Mouse (Mus musculus) gastrocnemius, postnatal 10 days (tissue): ENCODE results near the gene Ube2j2. TPM values are rescaled to one million over a fixed set of nuclear protein-coding genes. Genes with fewer than 3 reads are reported as not detected.

Experiments used
- DNase-seq: peaks from one replicate; pipeline ENCODE4 v3.0.0; 2021; ENCODE audit warnings: mixed read lengths
- long read RNA-seq, 2 experiments: library from polyadenylated mRNA; stranded (forward); transcript quantifications; one replicate each; pipeline ENCODE4 v2.0.0; 2021
- total RNA-seq, 2 experiments: library from RNA; stranded (reverse); gene quantifications; 2 replicates each; pipeline ENCODE4 v1.2.3; 2021

Ube2j2 gene
- total RNA-seq = 10 to 100 TPM; 62.1 to 67.2 TPM
- long read RNA-seq, experiment 1, transcript Ube2j2-213 (7 exons, 3,339 nt) = minor isoform, 7 of 65 reads
- long read RNA-seq, experiment 1, transcript Ube2j2-202 (7 exons, 1,309 nt) = minor isoform, 11 of 65 reads
- long read RNA-seq, experiment 1, transcript Ube2j2-205 (8 exons, 1,434 nt) = minor isoform, 9 of 65 reads
- long read RNA-seq, experiment 1, transcript Ube2j2-201 (8 exons, 3,483 nt) = major isoform, 27 of 65 reads
- long read RNA-seq, experiment 1, partial matches to known transcripts = 3 of 65 reads
- long read RNA-seq, experiment 1, other reads (novel, unspliced or antisense) = 8 of 65 reads
- long read RNA-seq, experiment 2, transcript Ube2j2-202 (7 exons, 1,309 nt) = minor isoform, 6 of 71 reads
- long read RNA-seq, experiment 2, transcript Ube2j2-201 (8 exons, 3,483 nt) = major isoform, 25 of 71 reads
- long read RNA-seq, experiment 2, transcript Ube2j2-205 (8 exons, 1,434 nt) = minor isoform, 16 of 71 reads
- long read RNA-seq, experiment 2, transcript Ube2j2-213 (7 exons, 3,339 nt) = minor isoform, 11 of 71 reads
- long read RNA-seq, experiment 2, partial matches to known transcripts = 3 of 71 reads
- long read RNA-seq, experiment 2, other reads (novel, unspliced or antisense) = 10 of 71 reads

DNA sequence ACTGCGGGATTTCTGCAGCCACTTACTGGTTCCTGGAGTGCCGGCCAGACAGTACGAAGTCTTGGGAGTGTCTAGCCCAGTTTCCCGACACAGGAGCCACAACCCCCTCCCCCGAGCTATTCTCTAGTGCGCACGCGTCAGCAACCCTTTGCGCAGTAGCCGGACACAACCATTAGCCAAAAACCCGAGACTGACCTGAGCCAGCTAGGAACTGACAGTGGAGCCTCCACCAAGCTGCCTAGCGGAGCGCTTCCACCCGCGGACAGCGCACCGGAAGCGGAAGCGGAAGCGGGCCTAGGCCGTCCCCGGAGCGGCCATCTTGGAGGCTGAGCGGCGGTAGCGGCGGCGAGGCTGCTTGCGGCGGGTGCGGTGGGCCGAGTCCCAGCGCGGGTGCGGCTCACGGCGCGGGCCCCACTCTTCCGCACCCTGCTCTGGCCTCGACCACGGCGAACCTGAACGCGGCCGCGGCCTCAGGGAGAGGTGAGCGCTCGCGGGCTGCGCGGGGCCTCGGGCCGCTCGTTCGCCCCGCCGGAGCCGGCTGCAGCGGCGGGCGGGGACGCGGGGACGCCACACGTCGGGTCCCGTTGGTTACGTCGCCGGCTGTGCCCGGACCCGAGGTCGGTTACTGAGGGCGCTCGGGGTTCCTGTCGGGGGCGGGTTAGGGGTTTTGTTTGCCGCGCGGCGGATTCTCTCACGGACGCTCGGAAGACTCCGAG is at the start of gene Ube2j2:
Gene Ube2j2, plus strand, starts transcription at position 298 of the 716 bp plus-strand sequence.
- DNase-seq = peak; percentile 93

DNA sequence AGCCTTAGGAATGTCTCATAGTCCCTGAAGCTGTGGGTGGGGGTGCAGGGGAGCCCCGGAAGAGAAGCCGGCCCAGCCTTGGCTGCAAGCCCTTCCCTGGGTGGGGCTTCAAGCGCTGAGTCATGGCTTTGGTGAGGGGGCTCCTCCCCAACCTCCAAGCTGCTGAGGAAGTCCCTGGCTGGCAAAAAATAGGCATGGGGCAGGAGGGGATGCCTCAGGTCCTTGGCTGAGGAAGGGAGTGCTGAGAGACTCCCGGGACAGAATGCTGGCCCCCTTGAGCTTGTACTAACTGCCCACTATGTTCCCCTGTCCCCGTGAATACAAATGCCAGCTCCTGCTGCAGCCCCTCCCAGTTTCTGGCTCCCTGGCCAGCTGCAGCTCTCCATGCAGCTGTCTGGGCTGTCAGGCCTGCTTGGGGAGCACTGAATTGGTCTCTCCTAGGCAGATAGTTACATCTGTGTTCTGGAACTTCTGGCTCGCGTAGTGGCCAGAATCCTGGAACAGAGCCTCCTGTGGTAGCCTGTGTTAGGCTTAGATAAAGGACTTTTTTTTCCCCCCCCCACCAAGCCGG is 49.2 kb upstream of the Ube2j2 start:
- DNase-seq = peak; percentile 77

GRCm38 (mm10) chr4:155895216-155895615 is 48.4 kb upstream of the Ube2j2 start:
- DNase-seq = peak; percentile 62

DNA sequence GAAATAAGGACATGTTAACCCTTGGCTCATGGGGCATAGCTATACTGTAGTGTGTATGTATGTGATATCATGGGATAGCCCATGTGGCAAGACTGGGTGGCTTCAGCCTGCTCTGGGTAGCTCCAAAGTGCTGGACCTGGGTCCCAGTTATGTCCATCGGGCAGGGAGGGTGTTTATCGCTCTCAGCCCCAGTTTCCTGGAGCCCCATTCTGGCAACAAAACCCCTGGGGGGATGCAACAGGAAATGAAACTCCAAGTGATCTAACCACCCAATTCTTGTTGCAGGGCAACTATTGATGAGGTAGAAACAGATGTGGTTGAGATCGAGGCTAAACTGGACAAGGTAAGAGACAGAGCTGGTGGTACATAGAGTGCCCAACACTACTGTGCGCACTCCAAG is 47.8 kb upstream of the Ube2j2 start:
- no peak for DNase-seq

- DNase-seq = no peak
Measured at GRCm38 (mm10) chr4:155896461-155896860, 47.2 kb upstream of the Ube2j2 start.

- DNase-seq = no peak
Measured at GRCm38 (mm10) chr4:155898318-155898717, 45.3 kb upstream of the Ube2j2 start.

DNA sequence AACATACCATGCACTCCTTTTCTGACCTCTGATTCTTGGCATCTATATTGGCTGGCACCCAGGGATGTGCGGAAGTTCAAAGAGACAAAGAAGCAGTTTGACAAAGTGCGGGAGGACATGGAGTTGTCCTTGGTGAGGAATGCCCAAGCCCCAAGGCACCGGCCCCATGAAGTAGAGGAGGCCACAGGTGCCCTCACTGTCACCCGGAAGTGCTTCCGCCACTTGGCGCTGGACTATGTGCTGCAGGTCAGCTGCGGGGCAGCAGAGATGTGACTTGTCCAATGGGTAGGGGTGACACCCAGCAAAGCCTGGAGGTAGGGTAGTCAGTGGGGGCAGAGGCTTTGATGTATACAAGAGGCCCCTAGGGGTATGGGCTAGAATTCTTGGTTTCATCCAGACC is 44.3 kb upstream of the Ube2j2 start:
- no peak for DNase-seq

DNA sequence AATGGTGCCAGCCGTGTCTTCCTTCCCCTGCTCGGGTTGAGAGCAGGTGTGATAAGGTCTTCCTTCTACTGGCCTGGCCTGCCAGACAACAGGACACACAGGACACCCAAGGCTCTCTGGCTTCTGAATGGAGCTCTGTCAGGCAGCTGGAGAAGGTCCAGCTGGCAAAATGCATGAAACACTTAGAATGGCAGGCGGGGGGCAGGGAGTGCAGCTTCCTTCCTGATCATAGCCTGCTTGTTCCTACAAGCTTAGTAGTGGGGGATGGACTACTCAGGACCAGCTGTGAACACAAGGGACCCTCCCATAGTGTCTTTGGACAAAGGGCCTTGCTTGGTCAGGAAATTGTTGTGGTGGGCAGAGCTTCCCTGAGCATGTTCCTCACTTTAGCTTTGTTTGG is 42.4 kb upstream of the Ube2j2 start:
- no peak for DNase-seq

- DNase-seq = peak; percentile 4
Measured at GRCm38 (mm10) chr4:155903246-155903645, 40.4 kb upstream of the Ube2j2 start.

- peak; percentile 28 for DNase-seq
Measured at GRCm38 (mm10) chr4:155904318-155905102, 39.1 kb upstream of the Ube2j2 start.

- DNase-seq = peak; percentile 6
Measured at GRCm38 (mm10) chr4:155905634-155906033, 38.0 kb upstream of the Ube2j2 start.

DNA sequence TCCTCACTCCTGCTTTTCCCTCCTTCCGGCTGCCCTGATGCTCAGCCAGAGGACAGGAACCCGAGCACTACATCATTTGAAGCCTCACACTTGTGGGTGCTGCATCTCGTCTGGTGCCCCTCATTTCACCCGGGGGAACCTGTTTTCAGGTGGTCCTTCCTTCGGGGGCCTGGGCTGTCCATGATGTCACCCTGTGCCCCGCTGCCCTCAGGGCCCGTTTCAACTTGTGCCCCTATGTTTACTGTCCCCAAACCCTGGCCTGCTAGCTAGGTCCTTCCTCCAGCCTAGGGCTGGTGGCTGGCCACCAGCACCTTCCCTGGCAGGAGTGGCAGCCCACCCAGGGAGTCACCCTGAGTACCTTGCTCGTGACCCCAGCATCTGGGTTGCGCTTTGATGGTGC is 37.5 kb upstream of the Ube2j2 start:
- no peak for DNase-seq

DNA sequence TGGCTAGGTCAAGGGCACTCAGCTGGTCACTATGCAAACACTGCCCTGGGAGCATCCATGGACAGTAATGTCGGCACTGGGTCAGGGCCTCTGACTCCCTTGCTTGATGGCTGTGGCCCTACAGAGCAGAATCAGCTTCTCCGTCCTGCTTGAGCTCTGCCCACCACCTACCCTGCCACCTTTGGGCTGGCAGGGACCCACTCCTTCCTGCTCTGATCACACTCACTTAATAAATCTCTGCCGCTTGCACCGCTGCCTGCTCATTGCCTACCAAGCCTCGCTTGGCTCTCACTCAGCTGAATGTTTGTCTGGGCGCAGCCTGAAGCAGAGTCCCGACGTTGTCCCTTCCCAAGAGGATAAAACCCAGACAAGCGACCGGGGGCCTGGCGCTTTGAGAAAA is 36.6 kb upstream of the Ube2j2 start:
- DNase-seq = peak; percentile 2

DNA sequence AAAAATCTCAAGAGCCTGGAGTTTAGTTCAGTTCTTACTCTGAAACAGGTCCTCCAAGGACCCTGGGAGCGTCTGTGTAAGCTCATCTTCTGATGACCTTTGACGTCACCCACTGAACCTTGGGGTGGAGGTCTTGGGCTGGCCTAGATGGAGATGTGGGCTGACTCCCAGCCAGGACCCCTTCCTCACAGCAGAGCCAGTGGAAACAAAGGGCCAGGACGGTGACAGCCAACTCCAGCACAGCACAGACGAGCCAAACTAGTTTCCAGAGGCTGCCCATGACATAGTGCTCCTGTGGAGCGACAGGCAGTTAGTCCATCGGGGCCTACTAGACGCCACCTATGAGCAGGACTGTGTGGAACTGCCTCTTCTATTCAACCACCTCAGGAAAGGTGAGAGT is 35.4 kb upstream of the Ube2j2 start:
- DNase-seq = peak; percentile 3

DNA sequence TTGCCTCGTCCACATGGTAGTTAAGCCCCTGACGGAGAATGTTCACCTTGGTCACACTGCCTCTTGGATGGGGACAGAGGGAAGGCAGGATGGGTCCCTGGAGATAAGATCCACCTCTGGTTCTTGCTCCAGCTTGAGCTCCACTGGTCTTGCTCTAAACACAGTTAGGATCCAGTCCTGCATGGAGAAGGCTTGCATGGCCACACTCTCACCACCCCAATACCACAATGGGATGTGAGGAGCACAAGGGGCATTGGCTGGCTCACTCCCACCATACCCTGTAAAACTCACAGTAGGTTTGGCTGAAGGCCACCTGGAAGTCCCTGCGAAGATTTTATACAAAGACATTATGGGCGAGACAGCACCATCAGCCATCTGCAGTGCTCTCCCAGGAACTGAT is 34.9 kb upstream of the Ube2j2 start:
- DNase-seq = no peak

- no peak for DNase-seq
Measured at GRCm38 (mm10) chr4:155932031-155932430, 11.6 kb upstream of the Ube2j2 start.

DNA sequence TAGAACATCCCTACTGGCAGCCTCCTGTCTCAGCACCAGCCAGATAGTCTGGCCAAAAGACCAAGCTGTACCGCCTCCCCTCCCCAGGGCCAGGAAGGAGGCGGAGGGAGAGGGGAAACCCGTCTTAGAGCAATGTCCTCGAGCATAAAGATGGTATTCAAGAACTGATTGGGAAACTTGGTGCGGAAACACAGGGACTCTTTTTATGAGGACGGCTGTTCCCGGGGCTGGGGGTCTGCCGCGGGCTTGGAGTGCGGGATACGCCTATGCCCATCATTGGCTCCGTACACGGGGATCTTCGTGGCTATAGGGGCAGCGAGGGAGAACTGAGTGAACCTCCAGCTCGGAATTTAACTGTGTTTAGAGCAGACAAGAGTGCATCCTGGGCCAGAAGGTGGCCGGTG is 580 bp upstream of the Ube2j2 start:
- DNase-seq = peak; percentile 48

DNA sequence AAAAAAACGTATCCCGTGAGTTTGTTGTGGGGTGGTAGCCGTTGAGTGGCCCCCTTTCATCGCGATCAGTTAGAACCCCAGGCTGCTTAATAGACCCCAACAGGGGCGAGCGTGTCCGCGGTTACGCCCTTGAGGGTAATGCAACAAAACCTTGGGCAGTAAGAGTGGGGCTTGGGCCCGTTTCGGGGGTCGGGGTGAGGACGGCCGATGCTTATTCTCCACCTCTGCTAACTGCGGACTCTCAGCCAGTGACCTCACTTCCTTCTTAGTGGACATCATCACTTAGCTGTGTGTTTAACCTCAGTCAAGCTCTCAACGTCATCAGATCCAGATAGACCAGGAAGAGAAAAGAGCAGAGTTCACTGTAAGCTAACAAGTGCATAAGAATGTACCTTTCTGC is 640 bp downstream of the Ube2j2 start:
- DNase-seq = no peak

DNA sequence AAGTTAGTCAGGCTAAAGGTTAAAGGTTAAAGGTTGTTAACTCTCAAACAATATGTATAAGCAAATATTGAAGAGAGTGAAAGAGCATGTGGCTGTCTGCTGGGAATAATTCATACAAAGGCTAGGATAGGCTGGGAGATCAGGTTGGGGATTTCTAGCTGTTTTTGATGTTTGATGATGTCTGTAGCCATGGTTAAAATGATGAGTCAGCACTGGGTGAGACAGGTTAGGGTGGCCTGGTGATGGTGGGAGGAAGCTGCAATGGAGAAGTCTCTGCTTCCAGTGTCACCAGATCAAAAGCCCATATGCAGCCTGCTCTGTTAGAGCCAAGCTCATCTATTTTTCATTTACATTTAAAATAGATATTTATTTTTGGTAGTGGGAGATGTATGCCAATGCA is 3.5 kb downstream of the Ube2j2 start:
- no peak for DNase-seq

GRCm38 (mm10) chr4:155955491-155955890 is 11.9 kb downstream of the Ube2j2 start:
- no peak for DNase-seq

DNA sequence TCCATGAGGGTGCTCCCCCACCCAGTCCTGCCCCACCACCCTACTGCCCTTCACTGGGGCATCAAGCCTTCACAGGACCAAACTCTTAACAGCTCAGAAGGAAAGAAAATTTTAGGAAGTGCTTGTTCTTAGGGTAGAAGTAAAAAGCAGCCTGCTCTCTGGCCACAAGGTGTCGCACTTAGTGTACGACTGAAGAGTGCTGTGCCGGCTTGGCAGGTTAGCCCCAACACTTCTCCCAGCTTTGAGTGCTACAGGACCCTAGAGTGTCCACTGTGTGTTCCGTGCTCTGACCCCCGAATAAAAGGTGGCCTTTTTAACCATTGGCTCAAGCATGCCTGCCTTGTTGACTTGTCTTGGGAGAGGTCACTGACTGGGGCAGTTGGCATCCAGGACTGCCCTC is 15.6 kb downstream of the Ube2j2 start:
- peak; percentile 77 for DNase-seq
